Mouse (Mus musculus) hindbrain, postnatal 0 days (tissue): Measurements from ENCODE around the gene Csrp3. TPM values are rescaled to one million over a fixed set of nuclear protein-coding genes. Genes with fewer than 3 reads are reported as not detected.

Experiments
- ATAC-seq: fragments of 200-750 bp; cut with Nextera tagmentation; 2 replicates; pipeline ENCODE4 v1.8.0; 2017; ENCODE audit warnings: mild to moderate bottlenecking, moderate TSS enrichment, moderate library complexity
- DNase-seq: peaks from one replicate; pipeline ENCODE4 v3.0.0-alpha.2; 2015; ENCODE audit warnings: low spot score
- H3K27ac ChIP-seq: fragments of 300-500 bp; sonication (generic); 2 replicates; pipeline ENCODE4 v1.5.1; 2014; ENCODE audit warnings: mild to moderate bottlenecking
- H3K27me3 ChIP-seq: fragments of 300-500 bp; sonication (generic); 2 replicates; pipeline ENCODE4 v1.6.1; 2014; ENCODE audit warnings: low read length, mixed read lengths; ENCODE audit not compliant: insufficient read depth
- H3K36me3 ChIP-seq: fragments of 300-500 bp; sonication (generic); 2 replicates; pipeline ENCODE4 v1.6.1; 2014; ENCODE audit warnings: low read length, mixed read lengths; ENCODE audit not compliant: insufficient read depth
- H3K4me1 ChIP-seq: fragments of 300-500 bp; sonication (generic); 2 replicates; pipeline ENCODE4 v1.6.1; 2014; ENCODE audit warnings: antibody characterized with exemption, low read length, mixed read lengths; ENCODE audit not compliant: insufficient read depth
- H3K4me2 ChIP-seq: fragments of 300-500 bp; sonication (generic); 2 replicates; pipeline ENCODE4 v1.6.1; 2014; ENCODE audit warnings: low read depth, mild to moderate bottlenecking, low read length, moderate library complexity, mixed read lengths
- H3K4me3 ChIP-seq: fragments of 300-500 bp; sonication (generic); 2 replicates; pipeline ENCODE4 v1.5.1; 2014; ENCODE audit warnings: low read length
- H3K9ac ChIP-seq: fragments of 300-500 bp; sonication (generic); replicated peaks from 2 replicates; pipeline ENCODE4 v1.6.1; 2014; ENCODE audit warnings: mild to moderate bottlenecking, low read length, moderate library complexity, mixed read lengths
- H3K9me3 ChIP-seq: fragments of 300-500 bp; sonication (generic); 2 replicates; pipeline ENCODE4 v1.6.1; 2016; ENCODE audit warnings: low read length, mixed read lengths
- CTCF ChIP-seq: IDR thresholded peaks from 2 replicates; pipeline ENCODE4 v1.5.1; 2016; ENCODE audit warnings: antibody characterized with exemption, control low read depth, low read depth
- WGBS: fragments of 180-500 bp; shearing (Covaris S2); extraction: QIAGEN DNeasy Blood & Tissue Kit; methylation state at CpG from one replicate; pipeline ENCODE4 v1.1.7; 2014; 5-methylcytosine and 5-hydroxymethylcytosine counted together
- polyA plus RNA-seq: library from polyadenylated mRNA; unstranded; fragments of >200 nt; fragmentation: Nextera tagmentation; extraction: Ambion mirVana; gene quantifications from 2 replicates; pipeline ENCODE4 v1.2.1, GENCODE M21; 2015
- total RNA-seq: library from RNA; depleted of rRNA; stranded (reverse); fragments of >200 nt; gene quantifications from 2 replicates; pipeline ENCODE4 v1.2.3, GENCODE M21; 2014

Gene Csrp3
- total and polyA plus RNA-seq, 2 experiments from 2014 or later = not detected

GRCm38 (mm10) chr7:48880591-48881481 is 33.0 kb upstream of the Csrp3 start:
- H3K4me2 ChIP-seq = peak overlapping the region; percentile 100
- H3K9ac ChIP-seq = peak overlapping the region; percentile 40
- H3K27me3 ChIP-seq = peaks cover 6% of the 10 kb centered on the region
- peak overlapping the region; percentile 76 for H3K4me3 ChIP-seq
- DNase-seq (peak; percentile 99), ATAC-seq (peak; percentile 98)
- no peaks in the 10 kb centered on the region for H3K9me3 ChIP-seq
- WGBS = under 1% methylated on average over 73 of the region's 77 CpGs
- H3K4me1 ChIP-seq = no peaks in the 10 kb centered on the region; the same call in 1 of the 2 replicates
- H3K36me3 ChIP-seq = no peaks in the 10 kb centered on the region
- no peak overlapping the region for H3K27ac ChIP-seq
- no peak for TF ChIP-seq CTCF

- H3K27me3 ChIP-seq = peaks cover 6% of the 10 kb centered on the region
- no peak overlapping the region for H3K9ac ChIP-seq
- H3K27ac ChIP-seq = no peak overlapping the region
- H3K36me3 ChIP-seq = no peaks in the 10 kb centered on the region
- 39% methylated on average over 3 of the region's 3 CpGs for WGBS
- no peaks in the 10 kb centered on the region for H3K9me3 ChIP-seq
- no peak for DNase-seq
- no peaks in the 10 kb centered on the region; the same call in 1 of the 2 replicates for H3K4me1 ChIP-seq
- H3K4me2 ChIP-seq = peak overlapping the region; percentile 100
- no peak for TF ChIP-seq CTCF
- H3K4me3 ChIP-seq = no peak overlapping the region
- ATAC-seq = no peak
These were observed 31.7 kb upstream of the Csrp3 start for GRCm38 (mm10) chr7:48879574-48879973.

GRCm38 (mm10) chr7:48877786-48878390 is 30.1 kb upstream of the Csrp3 start:
- Histone ChIP-seq H3K9ac (no peak overlapping the region), H3K4me1 (no peaks in the 10 kb centered on the region; the same call in 1 of the 2 replicates), H3K27ac (no peak overlapping the region), H3K4me2 (no peak overlapping the region), H3K9me3 (no peaks in the 10 kb centered on the region), H3K36me3 (no peaks in the 10 kb centered on the region), H3K27me3 (peaks cover 6% of the 10 kb centered on the region), H3K4me3 (no peak overlapping the region)
- DNase-seq (no peak), ATAC-seq (no peak)
- 80% methylated on average over 15 of the region's 15 CpGs for WGBS
- no peak for TF ChIP-seq CTCF

- Histone ChIP-seq H3K4me3 (no peak overlapping the region), H3K4me1 (no peaks in the 10 kb centered on the region; the same call in 1 of the 2 replicates), H3K9me3 (no peaks in the 10 kb centered on the region), H3K4me2 (no peak overlapping the region), H3K27ac (no peak overlapping the region), H3K36me3 (no peaks in the 10 kb centered on the region), H3K9ac (no peak overlapping the region), H3K27me3 (peaks cover under 1% of the 10 kb centered on the region; the same call in 1 of the 2 replicates)
- peak; percentile 81 for TF ChIP-seq CTCF
- WGBS = 63% methylated on average over 4 of the region's 4 CpGs
- ATAC-seq (no peak), DNase-seq (peak; percentile 84)
These were observed 28.7 kb upstream of the Csrp3 start for GRCm38 (mm10) chr7:48876526-48876925.

GRCm38 (mm10) chr7:48875096-48875495 is 27.3 kb upstream of the Csrp3 start:
- no peak overlapping the region for H3K27ac ChIP-seq
- no peak overlapping the region for H3K4me3 ChIP-seq
- DNase-seq (no peak), ATAC-seq (no peak)
- H3K27me3 ChIP-seq = no peaks in the 10 kb centered on the region
- H3K36me3 ChIP-seq = no peaks in the 10 kb centered on the region
- no peaks in the 10 kb centered on the region for H3K9me3 ChIP-seq
- H3K9ac ChIP-seq = no peak overlapping the region
- H3K4me2 ChIP-seq = no peak overlapping the region
- no peak for TF ChIP-seq CTCF
- WGBS = 89% methylated on average over 14 of the region's 14 CpGs
- no peaks in the 10 kb centered on the region for H3K4me1 ChIP-seq

- no peaks in the 10 kb centered on the region for H3K4me1 ChIP-seq
- no peak for DNase-seq
- no peak overlapping the region for H3K4me2 ChIP-seq
- no peaks in the 10 kb centered on the region for H3K9me3 ChIP-seq
- ATAC-seq = no peak
- no peak overlapping the region for H3K4me3 ChIP-seq
- WGBS = 94% methylated on average over 11 of the region's 11 CpGs
- no peaks in the 10 kb centered on the region for H3K27me3 ChIP-seq
- no peak overlapping the region for H3K27ac ChIP-seq
- H3K9ac ChIP-seq = no peak overlapping the region
- no peaks in the 10 kb centered on the region for H3K36me3 ChIP-seq
- no peak for TF ChIP-seq CTCF
These were observed 23.5 kb upstream of the Csrp3 start for GRCm38 (mm10) chr7:48871292-48871691.
